29 mouse cellular contexts compared by ENCODE assay signal in the genomic region with DNA sequence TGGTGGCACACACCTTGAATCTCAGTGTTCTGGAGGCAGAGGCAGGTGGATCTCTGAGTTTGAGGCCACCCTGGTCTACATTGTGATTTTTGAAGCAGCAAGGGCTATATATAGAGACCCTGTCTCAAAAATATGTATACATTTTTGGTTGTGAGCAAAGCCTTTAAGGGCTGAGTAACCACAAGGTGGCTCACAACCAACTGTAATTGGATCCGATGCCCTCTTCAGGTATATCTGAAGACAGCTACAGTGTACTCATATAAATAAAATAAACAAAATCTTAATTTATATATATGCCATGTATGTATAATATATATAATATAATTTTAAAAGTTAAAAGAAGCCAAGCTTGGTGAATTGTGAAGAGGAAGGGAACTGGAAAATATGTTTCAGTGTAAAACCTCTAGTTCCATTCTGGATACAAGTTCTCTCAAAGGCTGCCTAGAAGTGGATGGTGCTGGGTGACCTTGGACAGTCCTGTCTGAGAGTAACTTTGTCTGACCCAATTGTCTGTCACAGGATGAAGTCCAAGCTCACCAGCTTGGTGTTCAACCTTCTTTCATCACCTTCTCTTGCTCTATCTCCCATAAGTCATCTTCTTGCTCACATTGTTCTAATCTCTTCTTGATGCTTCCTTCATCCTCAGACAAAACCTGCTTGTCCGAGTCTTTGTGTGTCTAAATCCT. TPM values are rescaled to one million over a fixed set of nuclear protein-coding genes. Genes with fewer than 3 reads are reported as not detected.
DNase-seq lines count a peak whose midpoint lies in the region; ATAC-seq and TF ChIP-seq lines count a peak whose summit lies in the region.
"Had no signal": no experiment of that assay in that cellular context is flagged by ENCODE, and none has a peak within 500 bp of the region (broad histone marks: within the 10 kb centered on the region; RNA-seq: fewer than 3 reads in every experiment).

No protein-coding gene starts in this region.

- peak; percentile 31; the same call in 1 of the 2 replicates for TF ChIP-seq CTCF in forebrain, postnatal 0 days (IDR thresholded peaks at IDR 0.05; ENCODE audit: low read depth)
- peak; percentile 30 for TF ChIP-seq CTCF in layer of hippocampus, adult 2 months (conservative IDR thresholded peaks at IDR 0.05)

- H3K36me3 ChIP-seq in forebrain, postnatal 0 days (ENCODE audit: insufficient read depth): peaks cover 10% of the 10 kb centered on the region
- H3K36me3 ChIP-seq in forebrain, embryonic 12.5 days (replicated peaks): peaks cover 11% of the 10 kb centered on the region
- peaks cover 43% of the 10 kb centered on the region for H3K36me3 ChIP-seq in midbrain, embryonic 10.5 days
- no peaks in the 10 kb centered on the region for H3K36me3 ChIP-seq in midbrain, embryonic 16.5 days (ENCODE audit: control insufficient read depth, insufficient read depth, low read length)

- H3K9me3 ChIP-seq in forebrain, postnatal 0 days (ENCODE audit: low read length): no peaks in the 10 kb centered on the region
- no peaks in the 10 kb centered on the region for H3K9me3 ChIP-seq in forebrain, embryonic 12.5 days
- H3K9me3 ChIP-seq in midbrain, embryonic 10.5 days (replicated peaks): no peaks in the 10 kb centered on the region
- no peaks in the 10 kb centered on the region for H3K9me3 ChIP-seq in midbrain, embryonic 16.5 days (replicated peaks; ENCODE audit: control insufficient read depth, low read length, poor library complexity, severe bottlenecking)
- H3K9me3 ChIP-seq: embryonic facial prominence, embryonic 10.5 days; embryonic facial prominence, embryonic 15.5 days; forebrain, embryonic 13.5 days; heart, embryonic 12.5 days; limb, embryonic 15.5 days; neural tube, embryonic 15.5 days; stomach, embryonic 15.5 days had no signal

- 87% methylated on average over 2 of the region's 2 CpGs for WGBS in forebrain, postnatal 0 days
- WGBS in forebrain, embryonic 12.5 days: 87% methylated on average over 2 of the region's 2 CpGs
- 85% methylated on average over 2 of the region's 2 CpGs for WGBS in midbrain, embryonic 10.5 days
- 88% methylated on average over 2 of the region's 2 CpGs for WGBS in midbrain, embryonic 16.5 days

- ATAC-seq in forebrain, postnatal 0 days: no peak
- ATAC-seq in forebrain, embryonic 12.5 days (ENCODE audit: low FRiP score): no peak
- ATAC-seq in midbrain, embryonic 16.5 days: no peak
- ATAC-seq: forebrain, embryonic 13.5 days; inflammation-experienced regulatory T-cells, adult 6 months; liver, postnatal 0 days had no signal

- H3K4me1 ChIP-seq in forebrain, postnatal 0 days (ENCODE audit: insufficient read depth): peaks cover 7% of the 10 kb centered on the region
- peaks cover 20% of the 10 kb centered on the region for H3K4me1 ChIP-seq in forebrain, embryonic 12.5 days
- peaks cover 22% of the 10 kb centered on the region for H3K4me1 ChIP-seq in midbrain, embryonic 10.5 days
- peaks cover 17% of the 10 kb centered on the region for H3K4me1 ChIP-seq in midbrain, embryonic 16.5 days (ENCODE audit: control insufficient read depth, insufficient read depth, low read length)

- no peak overlapping the region for H3K4me3 ChIP-seq in forebrain, postnatal 0 days (ENCODE audit: low read depth, low read length)
- H3K4me3 ChIP-seq in forebrain, embryonic 12.5 days (replicated peaks): no peak overlapping the region
- no peak overlapping the region for H3K4me3 ChIP-seq in layer of hippocampus, adult 2 months
- H3K4me3 ChIP-seq in midbrain, embryonic 10.5 days: no peak overlapping the region
- no peak overlapping the region for H3K4me3 ChIP-seq in midbrain, embryonic 16.5 days (ENCODE audit: low read depth, low read length)
- H3K4me3 ChIP-seq: embryonic facial prominence, embryonic 10.5 days; embryonic facial prominence, embryonic 15.5 days; forebrain, embryonic 13.5 days; heart, embryonic 12.5 days; limb, embryonic 15.5 days; neural tube, embryonic 15.5 days; stomach, embryonic 15.5 days had no signal

- H3K27ac ChIP-seq in forebrain, postnatal 0 days (ENCODE audit: low read depth, low read length): no peak overlapping the region
- H3K27ac ChIP-seq in forebrain, embryonic 12.5 days: no peak overlapping the region
- H3K27ac ChIP-seq in layer of hippocampus, adult 2 months: no peak overlapping the region
- no peak overlapping the region for H3K27ac ChIP-seq in midbrain, embryonic 10.5 days (replicated peaks)
- H3K27ac ChIP-seq in midbrain, embryonic 16.5 days (ENCODE audit: low read length): no peak overlapping the region
- H3K27ac ChIP-seq: embryonic facial prominence, embryonic 10.5 days; embryonic facial prominence, embryonic 15.5 days; forebrain, embryonic 13.5 days; hindbrain, embryonic 14.5 days; kidney, postnatal 0 days; limb, embryonic 15.5 days; macrophage; neural tube, embryonic 15.5 days; stomach, embryonic 15.5 days had no signal

- H3K4me2 ChIP-seq in forebrain, postnatal 0 days (ENCODE audit: low read depth): no peak overlapping the region
- H3K4me2 ChIP-seq in forebrain, embryonic 12.5 days: no peak overlapping the region
- no peak overlapping the region for H3K4me2 ChIP-seq in midbrain, embryonic 16.5 days (ENCODE audit: low read length)
- H3K4me2 ChIP-seq: embryonic facial prominence, embryonic 15.5 days; forebrain, embryonic 13.5 days; heart, embryonic 12.5 days; hindbrain, embryonic 14.5 days; limb, embryonic 15.5 days; neural tube, embryonic 15.5 days; stomach, embryonic 15.5 days had no signal

- no peak for DNase-seq in forebrain, postnatal 0 days
- no peak for DNase-seq in layer of hippocampus, adult 2 months (ENCODE audit: low spot score in 2 of 2)
- DNase-seq in layer of hippocampus, adult 18-20 months (ENCODE audit: low spot score in 2 of 2): no peak
- DNase-seq in midbrain, embryonic 10.5 days (ENCODE audit: low spot score): peak; percentile 1
- no peak for DNase-seq in heart, adult 8-10 months (ENCODE audit: low spot score)
- DNase-seq: adrenal gland, postnatal 10 days; cerebellum, adult 8-10 months; cerebellum, postnatal 25 days; gastrocnemius, postnatal 14 days; heart, postnatal 4 days; kidney, adult 8-10 months; liver, postnatal 0 days; retina, postnatal 1 day; right cerebral cortex, postnatal 25 days; thymus, postnatal 14 days had no signal

- no peak overlapping the region for H3K9ac ChIP-seq in forebrain, postnatal 0 days
- H3K9ac ChIP-seq in forebrain, embryonic 12.5 days: no peak overlapping the region
- H3K9ac ChIP-seq in midbrain, embryonic 16.5 days (ENCODE audit: low read depth, low read length): no peak overlapping the region
- H3K9ac ChIP-seq: embryonic facial prominence, embryonic 15.5 days; forebrain, embryonic 13.5 days; heart, embryonic 12.5 days; hindbrain, embryonic 14.5 days; limb, embryonic 15.5 days; liver, postnatal 0 days; neural tube, embryonic 15.5 days; stomach, embryonic 15.5 days had no signal

- no peaks in the 10 kb centered on the region for H3K27me3 ChIP-seq in forebrain, postnatal 0 days (ENCODE audit: insufficient read depth, low read length)
- no peaks in the 10 kb centered on the region for H3K27me3 ChIP-seq in forebrain, embryonic 12.5 days
- no peaks in the 10 kb centered on the region for H3K27me3 ChIP-seq in midbrain, embryonic 10.5 days (ENCODE audit: low read depth, poor library complexity, severe bottlenecking)
- no peaks in the 10 kb centered on the region for H3K27me3 ChIP-seq in midbrain, embryonic 16.5 days (ENCODE audit: control insufficient read depth, insufficient read depth, low read depth, low read length)
- H3K27me3 ChIP-seq: CH12.LX; embryonic facial prominence, embryonic 15.5 days; forebrain, embryonic 13.5 days; heart, embryonic 12.5 days; limb, embryonic 15.5 days; neural tube, embryonic 15.5 days; stomach, embryonic 15.5 days had no signal

RNA-seq across cellular contexts. Expression of a gene that starts 4.6 kb away (rescaled TPM):
- total RNA-seq in forebrain, postnatal 0 days (2014; rRNA removed): 109 and 111 TPM in 2 replicates
- polyA plus RNA-seq in forebrain, postnatal 0 days (2015; fragmentation: Nextera tagmentation; extraction: Ambion mirVana): 213 and 233 TPM in 2 replicates
- 321 and 326 TPM in 2 replicates for polyA plus RNA-seq in forebrain, embryonic 12.5 days (2016; fragmentation: Nextera tagmentation; extraction: Ambion mirVana)
- 100 to 1,000 TPM; 163 to 170 TPM for total RNA-seq in layer of hippocampus, adult 2 months (2021)
- 100 to 1,000 TPM; 162 to 182 TPM for total RNA-seq in layer of hippocampus, adult 18-20 months (2021)
- 327 and 357 TPM in 2 replicates for polyA plus RNA-seq in midbrain, embryonic 10.5 days (2016; fragmentation: Nextera tagmentation; extraction: Ambion mirVana)
- 208 and 215 TPM in 2 replicates for polyA plus RNA-seq in midbrain, embryonic 16.5 days (2015; fragmentation: Nextera tagmentation; extraction: Ambion mirVana)
- total RNA-seq in heart, adult 8-10 months (2022): 100 to 1,000 TPM; 151 to 245 (median 188) TPM

RNA-seq across cellular contexts. Expression of a gene that starts 28.8 kb away (rescaled TPM):
- 146 and 166 TPM in 2 replicates for total RNA-seq in forebrain, postnatal 0 days (2014; rRNA removed)
- 18.0 and 34.9 TPM in 2 replicates for polyA plus RNA-seq in forebrain, postnatal 0 days (2015; fragmentation: Nextera tagmentation; extraction: Ambion mirVana)
- 36.8 and 45.9 TPM in 2 replicates for polyA plus RNA-seq in forebrain, embryonic 12.5 days (2016; fragmentation: Nextera tagmentation; extraction: Ambion mirVana)
- total RNA-seq in layer of hippocampus, adult 2 months (2021): 100 to 1,000 TPM; 201 to 210 TPM
- total RNA-seq in layer of hippocampus, adult 18-20 months (2021): 100 to 1,000 TPM; 200 to 204 TPM
- 18.1 and 22.5 TPM in 2 replicates for polyA plus RNA-seq in midbrain, embryonic 10.5 days (2016; fragmentation: Nextera tagmentation; extraction: Ambion mirVana)
- 26.1 and 31.7 TPM in 2 replicates for polyA plus RNA-seq in midbrain, embryonic 16.5 days (2015; fragmentation: Nextera tagmentation; extraction: Ambion mirVana)
- total RNA-seq in heart, adult 8-10 months (2022): 10 to 100 TPM in 1 of 4 experiments, 1 to 10 TPM in 3; 7.0 to 13.0 (median 8.6) TPM

Comparison
In these comparisons a context has a peak if more than half of its experiments do, and no peak if none do; other contexts are left out.
1. RNA of a gene that starts 28.8 kb away (total RNA-seq): 201 to 210 TPM in layer of hippocampus, adult 2 months, 200 to 204 TPM in layer of hippocampus, adult 18-20 months and 146 to 166 TPM in forebrain, postnatal 0 days; 7.0 to 13.0 TPM in heart, adult 8-10 months; every median in the first group is over 10 times any median in the second.